Mouse (Mus musculus) C2C12 (cell line): Measurements from ENCODE around the gene Hyou1. TPM values are rescaled to one million over a fixed set of nuclear protein-coding genes. Genes with fewer than 3 reads are reported as not detected.
A peak's percentile ranks its signal among the peaks of the same experiment; 100 is the strongest.
"Not testable (repeated sequence)": the region's sequence is repeated elsewhere in the genome, so short reads cannot be mapped to it uniquely, and the experiment has no call there.

Experiments
- H3K27me3 ChIP-seq: one replicate; pipeline ENCODE4 v1.6.1; 2011; ENCODE audit not compliant: control insufficient read depth, insufficient read depth, insufficient read length
- H3K36me3 ChIP-seq: one replicate; pipeline ENCODE4 v1.6.1; 2011; ENCODE audit not compliant: control insufficient read depth, insufficient read depth
- H3K4me3 ChIP-seq: one replicate; pipeline ENCODE4 v1.5.1; 2011; ENCODE audit warnings: mild to moderate bottlenecking, control low read depth; ENCODE audit not compliant: poor library complexity, insufficient read depth, severe bottlenecking
- H3K79me2 ChIP-seq: one replicate; pipeline ENCODE4 v1.6.1; 2011; ENCODE audit not compliant: control insufficient read depth, insufficient read depth
- H3K79me3 ChIP-seq: one replicate; pipeline ENCODE4 v1.6.1; 2011; ENCODE audit warnings: low read depth, control low read depth
- H3ac ChIP-seq: one replicate; pipeline ENCODE3; 2011; ENCODE audit warnings: low read depth; ENCODE audit not compliant: control insufficient read depth, insufficient read length
- CEBPB ChIP-seq: IDR thresholded peaks from one replicate; pipeline ENCODE4 v1.6.1; 2011; ENCODE audit warnings: low read depth, mild to moderate bottlenecking, control low read depth, moderate library complexity
- CTCF ChIP-seq: IDR thresholded peaks from one replicate; pipeline ENCODE4 v1.5.1; 2011; ENCODE audit not compliant: control insufficient read depth, insufficient read depth, insufficient read length
- FOSL1 ChIP-seq: IDR thresholded peaks from one replicate; pipeline ENCODE4 v1.8.0; 2011; ENCODE audit warnings: mild to moderate bottlenecking, low read length; ENCODE audit not compliant: poor library complexity, insufficient read depth, severe bottlenecking
- MAX ChIP-seq: IDR thresholded peaks from one replicate; pipeline ENCODE4 v1.6.1; 2011; ENCODE audit warnings: mild to moderate bottlenecking, control low read depth
- MYOD1 ChIP-seq: IDR thresholded peaks from one replicate; pipeline ENCODE4 v1.6.1; 2011; ENCODE audit warnings: low read depth; ENCODE audit not compliant: control insufficient read depth, insufficient read length
- MYOG ChIP-seq: IDR thresholded peaks from one replicate; pipeline ENCODE4 v1.6.1; 2011; ENCODE audit not compliant: control insufficient read depth, insufficient read length; ENCODE audit errors: extremely low read depth
- USF1 ChIP-seq: IDR thresholded peaks from one replicate; pipeline ENCODE4 v1.6.1; 2011; ENCODE audit warnings: low read depth, mild to moderate bottlenecking, control low read depth, moderate library complexity
- polyA plus RNA-seq: library from polyadenylated mRNA; unstranded; fragments of >200 nt; fragmentation: generic; extraction: Trizol; gene quantifications from one replicate; pipeline ENCODE4 v1.2.1, GENCODE M21; 2012; ENCODE audit warnings: missing spikeins

The Hyou1 gene
- polyA plus RNA-seq, 1 experiment = 68.3 TPM

DNA sequence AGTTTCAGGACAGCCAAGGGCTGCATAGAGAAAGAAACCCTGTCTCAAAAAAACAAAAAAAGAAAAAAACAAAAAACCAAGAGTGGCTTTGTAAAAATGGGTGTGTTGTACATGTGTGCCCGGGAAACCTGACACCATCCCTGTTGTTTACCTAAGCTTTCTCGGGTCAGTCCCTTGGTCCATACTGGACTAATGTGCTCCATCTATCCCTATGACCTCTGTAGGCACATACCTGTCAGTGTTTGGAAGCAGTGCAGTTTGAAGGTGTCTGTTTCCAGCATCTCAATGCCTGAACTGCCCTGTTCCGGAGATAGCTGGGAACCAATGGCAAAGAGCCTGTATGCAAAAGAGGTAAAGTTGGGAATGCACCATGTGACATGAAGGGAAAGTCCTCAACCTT lies 25.7 kb downstream of the Hyou1 start:
- peaks cover 63% of the 10 kb centered on the region for H3K36me3 ChIP-seq
- TF ChIP-seq MYOG (no peak), CTCF (no peak), MAX (no peak), MYOD1 (no peak), CEBPB (no peak), USF1 (no peak), FOSL1 (no peak)

DNA sequence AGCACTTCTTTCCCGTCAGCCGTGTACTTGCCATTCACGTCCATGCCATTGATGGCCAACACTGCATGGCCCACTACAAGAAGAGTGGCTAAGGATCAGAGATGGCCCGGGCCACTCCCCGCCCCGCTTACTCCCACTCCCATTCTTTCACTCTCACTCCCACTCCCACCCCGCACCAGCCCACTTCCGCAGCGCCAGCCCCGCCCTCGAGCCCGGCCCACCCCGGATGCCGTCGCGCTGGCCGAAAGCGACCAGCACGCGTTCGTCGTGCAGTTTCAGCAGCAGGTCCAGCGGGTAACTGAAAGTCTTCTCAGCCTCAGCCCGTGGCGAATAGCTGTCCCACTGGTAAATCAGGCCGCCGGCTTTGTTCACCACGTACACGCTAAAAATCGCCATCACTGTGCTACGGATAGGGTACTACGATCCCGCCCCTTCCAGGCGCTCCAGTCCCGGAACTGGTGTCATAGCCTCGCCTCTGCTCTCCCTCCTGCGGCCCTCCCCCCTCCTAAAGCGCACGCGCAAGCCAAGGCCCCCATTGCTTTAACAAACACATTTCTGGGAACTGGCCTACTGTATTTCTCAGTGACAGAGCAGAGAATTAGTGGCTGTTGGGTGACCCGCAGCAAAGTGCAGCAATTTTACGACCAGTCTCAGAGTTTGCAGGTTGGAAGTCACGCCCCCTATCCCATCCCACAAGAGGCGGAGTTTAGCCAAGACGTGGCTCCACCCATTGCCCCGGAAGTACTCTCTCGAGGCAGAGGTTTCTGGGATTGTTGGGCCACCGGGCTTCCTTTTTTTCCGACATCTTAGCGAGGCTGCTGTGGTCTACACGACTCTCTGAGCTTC lies 27.8 kb downstream of the Hyou1 start, which contains the start of the genes Rps25 and Trappc4:
Gene Rps25, plus strand, starts transcription at position 234 of the 846 bp plus-strand sequence.
Gene Trappc4, minus strand, starts transcription at position 695 of the 846 bp plus-strand sequence.
- Histone ChIP-seq H3K79me2 (peaks cover 63% of the 10 kb centered on the region), H3K4me3 (peak within 1 kb of the TSS; percentile 85), H3ac (peak within 1 kb of the TSS; percentile 88), H3K79me3 (peaks cover 38% of the 10 kb centered on the region), H3K27me3 (no peaks in the 10 kb centered on the region), H3K36me3 (peaks cover 76% of the 10 kb centered on the region)
- TF ChIP-seq USF1 (no peak), CEBPB (no peak), CTCF (no peak), MYOD1 (no peak), MAX (no peak), MYOG (no peak), FOSL1 (no peak)

More for the DNA sequence above, 25.7 kb downstream of the Hyou1 start:
- Histone ChIP-seq H3K79me3 (peaks cover 36% of the 10 kb centered on the region), H3ac (no peak overlapping the region), H3K79me2 (peaks cover 51% of the 10 kb centered on the region), H3K4me3 (no peak overlapping the region), H3K27me3 (no peaks in the 10 kb centered on the region)

DNA sequence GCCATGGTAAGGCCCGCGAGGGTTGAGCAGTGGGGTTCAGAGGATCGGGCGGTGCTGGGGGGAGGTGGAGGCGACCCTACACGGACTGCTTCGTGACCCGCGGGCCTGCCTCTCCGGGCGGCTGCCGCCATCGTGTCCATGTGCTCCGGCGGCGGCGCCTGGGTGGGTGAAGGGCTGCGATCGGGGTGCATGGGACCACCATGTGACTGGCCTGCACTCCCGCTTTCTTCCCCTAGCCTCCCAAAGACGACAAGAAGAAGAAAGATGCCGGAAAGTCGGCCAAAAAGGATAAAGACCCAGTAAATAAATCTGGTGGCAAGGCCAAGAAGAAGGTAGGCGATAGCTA lies 28.4 kb downstream of the Hyou1 start:
- Histone ChIP-seq H3K27me3 (no peaks in the 10 kb centered on the region), H3K79me2 (peaks cover 63% of the 10 kb centered on the region), H3ac (peak overlapping the region; percentile 88), H3K79me3 (peaks cover 38% of the 10 kb centered on the region), H3K36me3 (peaks cover 76% of the 10 kb centered on the region), H3K4me3 (peak overlapping the region; percentile 85)
- TF ChIP-seq CTCF = no peak
- TF ChIP-seq MYOD1 = no peak
- no peak for TF ChIP-seq MYOG
- no peak for TF ChIP-seq CEBPB
- TF ChIP-seq USF1 = no peak
- no peak for TF ChIP-seq FOSL1
- TF ChIP-seq MAX = no peak

DNA sequence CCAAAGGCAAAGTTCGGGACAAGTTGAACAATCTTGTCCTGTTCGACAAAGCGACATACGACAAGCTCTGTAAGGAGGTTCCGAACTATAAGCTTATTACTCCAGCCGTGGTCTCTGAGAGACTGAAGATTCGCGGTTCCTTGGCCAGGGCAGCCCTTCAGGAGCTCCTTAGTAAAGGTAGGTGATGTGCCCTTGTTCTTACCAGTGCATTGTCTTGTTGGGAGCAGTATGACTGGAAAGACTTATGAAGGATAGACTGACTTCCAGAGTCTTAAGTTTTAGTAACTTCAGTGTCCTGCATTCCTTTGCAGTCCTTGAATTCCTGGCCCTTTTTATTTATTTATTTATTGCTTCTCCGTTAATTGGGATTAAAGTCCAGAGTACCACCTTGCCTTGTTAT lies 29.4 kb downstream of the Hyou1 start:
- peaks cover 73% of the 10 kb centered on the region for H3K36me3 ChIP-seq

DNA sequence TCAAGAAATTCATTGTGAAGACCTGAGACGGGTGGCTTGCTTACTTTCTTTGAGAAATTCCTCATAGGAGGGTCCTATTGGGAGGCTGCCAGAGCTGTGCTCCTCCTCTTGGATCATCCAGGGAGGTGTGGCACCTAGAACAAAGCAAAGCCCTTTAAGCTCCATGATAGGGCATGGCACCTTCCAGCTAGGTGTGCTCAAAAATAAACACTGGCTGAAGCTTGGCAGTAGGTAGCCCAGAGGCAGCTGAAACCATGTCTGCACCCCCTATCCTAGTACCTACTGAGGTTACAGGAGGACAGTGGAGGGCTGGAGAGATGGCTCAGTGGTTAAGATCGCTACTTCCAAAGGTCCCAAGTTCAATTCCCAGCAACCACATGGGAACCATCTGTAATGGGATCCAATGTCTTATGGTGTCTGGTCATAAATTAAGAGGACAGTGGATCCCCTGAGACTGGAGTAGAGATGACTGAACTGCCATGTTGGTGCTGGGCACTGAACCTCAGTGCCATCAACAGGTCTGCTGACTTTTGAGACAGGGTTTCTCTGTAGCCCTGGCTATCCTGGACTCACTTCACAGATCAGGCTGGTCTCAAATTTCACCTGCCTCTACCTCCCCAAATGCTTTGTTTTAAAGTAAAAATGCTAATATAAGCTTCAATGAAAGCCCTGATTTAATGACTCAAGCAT lies 31.5 kb downstream of the Hyou1 start:
- TF ChIP-seq MYOG (no peak), FOSL1 (no peak), CTCF (no peak), MYOD1 (no peak), MAX (no peak), CEBPB (no peak), USF1 (no peak)
- H3K27me3 ChIP-seq = no peaks in the 10 kb centered on the region
- H3ac ChIP-seq = no peak overlapping the region
- H3K79me3 ChIP-seq = peaks cover 31% of the 10 kb centered on the region
- peaks cover 49% of the 10 kb centered on the region for H3K79me2 ChIP-seq
- H3K36me3 ChIP-seq = peaks cover 65% of the 10 kb centered on the region
- H3K4me3 ChIP-seq = no peak overlapping the region

More for the DNA sequence above, 29.4 kb downstream of the Hyou1 start:
- not testable (repeated sequence) for H3K27me3 ChIP-seq
- peak overlapping the region; percentile 85 for H3K4me3 ChIP-seq
- H3K79me2 ChIP-seq = peaks cover 63% of the 10 kb centered on the region
- peaks cover 38% of the 10 kb centered on the region for H3K79me3 ChIP-seq
- H3ac ChIP-seq = peak overlapping the region; percentile 31
